Mouse (Mus musculus) intestine, postnatal 0 days (tissue): ENCODE results near the gene Nt5dc2. TPM values are rescaled to one million over a fixed set of nuclear protein-coding genes. Genes with fewer than 3 reads are reported as not detected.

ENCODE experiments used
- ATAC-seq: fragments of 200-750 bp; cut with Nextera tagmentation; 2 replicates; pipeline ENCODE4 v1.8.0; 2017; ENCODE audit warnings: mild to moderate bottlenecking, moderate TSS enrichment, moderate library complexity
- H3K27ac ChIP-seq: fragments of 300-500 bp; sonication (generic); 2 replicates; pipeline ENCODE4 v1.5.1; 2014; ENCODE audit warnings: mild to moderate bottlenecking, low read depth, low read length, moderate library complexity
- H3K27me3 ChIP-seq: fragments of 300-500 bp; sonication (generic); replicated peaks from 2 replicates; pipeline ENCODE4 v1.6.1; 2014; ENCODE audit warnings: low read length, mixed read lengths; ENCODE audit not compliant: control insufficient read depth, insufficient read depth
- H3K36me3 ChIP-seq: fragments of 300-500 bp; sonication (generic); 2 replicates; pipeline ENCODE4 v1.6.1; 2014; ENCODE audit warnings: mild to moderate bottlenecking, moderate library complexity; ENCODE audit not compliant: control insufficient read depth, insufficient read depth
- H3K4me1 ChIP-seq: fragments of 300-500 bp; sonication (generic); replicated peaks from 2 replicates; pipeline ENCODE4 v1.6.1; 2014; ENCODE audit warnings: antibody characterized with exemption, low read length, mixed read lengths; ENCODE audit not compliant: control insufficient read depth, insufficient read depth
- H3K4me2 ChIP-seq: fragments of 300-500 bp; sonication (generic); replicated peaks from 2 replicates; pipeline ENCODE4 v1.6.1; 2014; ENCODE audit warnings: low read depth, mild to moderate bottlenecking, moderate library complexity
- H3K4me3 ChIP-seq: fragments of 300-500 bp; sonication (generic); 2 replicates; pipeline ENCODE4 v1.5.1; 2014; ENCODE audit warnings: low read depth, low read length
- H3K9ac ChIP-seq: fragments of 300-500 bp; sonication (generic); 2 replicates; pipeline ENCODE4 v1.6.1; 2014; ENCODE audit warnings: mild to moderate bottlenecking, low read depth, low read length
- H3K9me3 ChIP-seq: fragments of 300-500 bp; sonication (generic); 2 replicates; pipeline ENCODE4 v1.6.1; 2016; ENCODE audit warnings: mixed run types; ENCODE audit not compliant: control insufficient read depth
- CTCF ChIP-seq: sonication (generic); IDR thresholded peaks from 2 replicates; pipeline ENCODE4 v1.5.1; 2016; ENCODE audit warnings: low read depth, mild to moderate bottlenecking, control low read depth, antibody characterized with exemption, moderate library complexity
- WGBS: fragments of 180-500 bp; shearing (Covaris S2); extraction: QIAGEN DNeasy Blood & Tissue Kit; methylation state at CpG from one replicate; pipeline ENCODE4 v1.1.7; 2014; 5-methylcytosine and 5-hydroxymethylcytosine counted together
- polyA plus RNA-seq: library from polyadenylated mRNA; unstranded; fragments of >200 nt; fragmentation: Nextera tagmentation; extraction: Ambion mirVana; gene quantifications from 2 replicates; pipeline ENCODE4 v1.2.1, GENCODE M21; 2015

Nt5dc2 gene
- polyA plus RNA-seq, 1 experiment from 2014 or later: 34.9 TPM

DNA sequence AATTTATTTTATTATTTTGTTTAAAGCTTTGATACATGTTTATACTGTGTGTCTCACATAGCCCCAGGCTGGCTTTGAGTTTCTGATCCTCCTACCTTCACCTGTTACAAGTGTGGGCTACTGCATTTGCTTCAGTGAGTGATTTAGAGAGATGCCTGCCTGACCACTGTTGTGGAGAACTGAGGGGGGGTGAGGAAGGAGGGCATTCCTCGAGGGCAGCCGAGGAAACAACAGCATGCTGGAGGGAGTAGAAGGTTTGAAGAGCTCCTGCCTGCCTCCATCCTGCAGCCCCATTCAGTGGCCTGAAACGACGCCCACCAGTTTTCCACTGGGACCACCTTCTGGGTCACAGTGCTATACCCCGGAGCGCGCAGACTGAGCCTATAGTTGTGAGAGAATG, 34.6 kb downstream of the Nt5dc2 start:
- no peaks in the 10 kb centered on the region; the same call in 1 of the 2 replicates for H3K36me3 ChIP-seq
- no peaks in the 10 kb centered on the region for H3K27me3 ChIP-seq
- no peak for ATAC-seq
- no peak overlapping the region for H3K27ac ChIP-seq
- no peak overlapping the region for H3K4me2 ChIP-seq
- no peak overlapping the region for H3K4me3 ChIP-seq
- H3K9ac ChIP-seq: no peak overlapping the region
- H3K4me1 ChIP-seq: 0 out of 2 replicates have a peak, but pooled peaks cover under 1% of the 10 kb centered on the region
- WGBS: 59% methylated on average over 7 of the region's 7 CpGs
- TF ChIP-seq CTCF: no peak
- H3K9me3 ChIP-seq: no peaks in the 10 kb centered on the region

DNA sequence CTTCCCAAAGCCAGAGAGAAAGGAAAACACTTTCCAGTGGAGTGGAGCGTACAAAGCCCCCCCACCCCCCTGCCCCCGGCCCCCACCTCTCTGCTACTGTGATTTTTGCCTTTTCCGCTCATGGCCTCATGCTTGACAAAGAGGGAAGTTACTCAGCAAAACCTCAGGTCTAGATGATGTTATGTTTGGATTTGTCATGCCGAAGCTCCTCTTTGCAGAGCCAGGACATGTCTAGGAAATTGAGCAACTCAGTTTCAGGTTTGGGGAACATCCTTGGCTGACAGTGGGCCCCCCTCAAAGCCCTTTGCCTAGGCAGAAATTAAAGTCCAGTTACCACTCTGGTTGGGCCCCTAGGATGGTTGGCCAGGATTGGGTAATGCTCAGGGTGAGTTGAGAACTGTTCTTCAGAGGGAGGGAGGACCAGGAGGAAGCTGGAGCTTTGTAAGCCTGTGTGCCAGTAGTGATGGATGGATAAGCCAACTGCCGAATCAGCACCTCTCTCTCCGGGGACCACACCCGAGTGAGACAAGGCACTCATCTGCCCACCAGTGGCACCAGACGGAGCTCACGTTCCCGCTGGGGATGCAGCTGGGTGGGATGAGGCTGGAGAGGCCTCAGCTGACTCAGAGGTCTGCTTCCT, 35.3 kb downstream of the Nt5dc2 start:
- Histone ChIP-seq H3K4me2 (0 out of 2 replicates have a peak overlapping the region, but pooled peaks have one; percentile 35), H3K27ac (no peak overlapping the region), H3K4me3 (no peak overlapping the region), H3K36me3 (peaks cover 3% of the 10 kb centered on the region), H3K4me1 (no peaks in the 10 kb centered on the region), H3K27me3 (no peaks in the 10 kb centered on the region), H3K9ac (no peak overlapping the region), H3K9me3 (no peaks in the 10 kb centered on the region)
- no peak; the same call in 1 of the 2 replicates for ATAC-seq
- WGBS: 46% methylated on average over 10 of the region's 10 CpGs
- TF ChIP-seq CTCF: no peak

DNA sequence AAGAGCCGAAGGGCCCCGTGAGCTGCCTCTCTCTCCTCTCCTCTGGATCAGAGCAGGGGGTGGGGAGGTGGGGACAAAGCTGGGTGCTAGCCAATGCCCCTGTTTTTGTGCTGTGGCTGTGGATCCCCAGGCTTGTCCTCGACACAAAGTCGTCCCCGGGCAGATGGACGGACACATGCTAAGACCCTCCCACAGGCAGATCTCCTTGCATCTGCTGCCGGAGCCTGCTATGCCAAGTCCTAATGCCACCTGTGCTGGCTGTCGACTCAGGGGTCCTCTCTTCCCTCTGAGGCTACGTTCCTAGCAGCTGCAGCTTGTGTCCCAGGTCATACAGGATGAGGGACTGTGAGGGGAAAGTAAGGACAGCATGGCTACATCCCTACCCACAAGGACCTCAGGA, 36.0 kb downstream of the Nt5dc2 start:
- no peak overlapping the region for H3K27ac ChIP-seq

GRCm38 (mm10) chr14:31168425-31168824, 37.6 kb downstream of the Nt5dc2 start, which contains the start of gene Stab1:
Stab1 (minus strand) TSS chr14:31168641.
- 35% methylated on average over 10 of the region's 10 CpGs for WGBS
- Histone ChIP-seq H3K4me3 (peak within 1 kb of the TSS; percentile 3; the same call in 1 of the 2 replicates), H3K4me1 (no peaks in the 10 kb centered on the region), H3K9me3 (no peaks in the 10 kb centered on the region), H3K4me2 (peak within 1 kb of the TSS; percentile 35), H3K27me3 (no peaks in the 10 kb centered on the region), H3K9ac (no peak within 1 kb of the TSS), H3K36me3 (peaks cover 26% of the 10 kb centered on the region), H3K27ac (peak within 1 kb of the TSS; percentile 36; the same call in 1 of the 2 replicates)
- TF ChIP-seq CTCF: no peak
- no peak for ATAC-seq

More for the DNA sequence above, 36.0 kb downstream of the Nt5dc2 start:
- Histone ChIP-seq H3K4me3 (0 out of 2 replicates have a peak overlapping the region, but pooled peaks have one; percentile 1), H3K4me1 (no peaks in the 10 kb centered on the region), H3K4me2 (peak overlapping the region; percentile 35; the same call in 1 of the 2 replicates), H3K9ac (0 out of 2 replicates have a peak overlapping the region, but pooled peaks have one; percentile 7), H3K36me3 (peaks cover 10% of the 10 kb centered on the region), H3K27me3 (no peaks in the 10 kb centered on the region), H3K9me3 (no peaks in the 10 kb centered on the region)
- no peak for TF ChIP-seq CTCF
- WGBS: 59% methylated on average over 9 of the region's 9 CpGs
- ATAC-seq: no peak

DNA sequence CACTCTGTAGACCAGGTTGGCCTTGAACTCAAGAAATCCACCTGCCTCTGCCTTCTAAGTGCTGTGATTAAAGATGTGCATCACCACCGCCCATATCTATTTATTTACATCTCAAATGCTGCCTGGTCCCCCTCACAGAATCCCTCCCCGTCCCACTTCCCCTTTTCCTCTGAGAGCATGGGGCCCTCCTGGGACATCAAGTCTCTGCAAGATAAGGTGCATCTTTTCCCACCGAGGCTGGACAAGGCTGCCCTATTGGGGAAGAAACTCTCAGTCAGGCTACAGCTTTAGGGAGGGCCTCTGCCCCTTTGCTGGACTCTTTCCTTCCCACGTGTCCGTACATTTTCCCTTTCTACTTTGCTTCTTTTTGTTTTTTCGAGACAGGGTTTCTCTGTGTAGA, 38.7 kb downstream of the Nt5dc2 start:
- Histone ChIP-seq H3K4me2 (no peak overlapping the region), H3K9ac (no peak overlapping the region), H3K9me3 (no peaks in the 10 kb centered on the region), H3K27ac (no peak overlapping the region), H3K4me1 (no peaks in the 10 kb centered on the region), H3K4me3 (no peak overlapping the region), H3K36me3 (peaks cover 37% of the 10 kb centered on the region), H3K27me3 (no peaks in the 10 kb centered on the region)
- no peak for TF ChIP-seq CTCF
- ATAC-seq: no peak
- 68% methylated on average over 6 of the region's 6 CpGs for WGBS

GRCm38 (mm10) chr14:31170963-31171362, 40.1 kb downstream of the Nt5dc2 start:
- Histone ChIP-seq H3K4me1 (no peaks in the 10 kb centered on the region), H3K9me3 (no peaks in the 10 kb centered on the region), H3K4me3 (no peak overlapping the region), H3K27ac (no peak overlapping the region), H3K4me2 (no peak overlapping the region), H3K36me3 (peaks cover 51% of the 10 kb centered on the region), H3K9ac (no peak overlapping the region), H3K27me3 (no peaks in the 10 kb centered on the region)
- WGBS: 78% methylated on average over 13 of the region's 13 CpGs
- no peak for ATAC-seq
- TF ChIP-seq CTCF: no peak
